Mouse (Mus musculus) neutrophil, adult 5-6 weeks (primary cell): Measurements from ENCODE around the gene Nkg7. TPM values are rescaled to one million over a fixed set of nuclear protein-coding genes. Genes with fewer than 3 reads are reported as not detected.
"Not testable (repeated sequence)": the region's sequence is repeated elsewhere in the genome, so short reads cannot be mapped to it uniquely, and the experiment has no call there.

Experiments used
- ATAC-seq: fragments of 151-379, 151-347 bp; 2 replicates; pipeline ENCODE4 v1.8.0; 2017; ENCODE audit warnings: mild to moderate bottlenecking, moderate TSS enrichment; ENCODE audit not compliant: insufficient number of reproducible peaks, poor library complexity, low FRiP score, severe bottlenecking; ENCODE audit errors: extremely low read depth
- total RNA-seq: library from RNA; stranded (forward); fragments of 200-1000 nt; gene quantifications from 2 replicates; pipeline ENCODE4 v1.2.3, GENCODE M21; 2017

Nkg7 gene
- 10.7 and 13.1 TPM in 2 replicates for total RNA-seq

DNA sequence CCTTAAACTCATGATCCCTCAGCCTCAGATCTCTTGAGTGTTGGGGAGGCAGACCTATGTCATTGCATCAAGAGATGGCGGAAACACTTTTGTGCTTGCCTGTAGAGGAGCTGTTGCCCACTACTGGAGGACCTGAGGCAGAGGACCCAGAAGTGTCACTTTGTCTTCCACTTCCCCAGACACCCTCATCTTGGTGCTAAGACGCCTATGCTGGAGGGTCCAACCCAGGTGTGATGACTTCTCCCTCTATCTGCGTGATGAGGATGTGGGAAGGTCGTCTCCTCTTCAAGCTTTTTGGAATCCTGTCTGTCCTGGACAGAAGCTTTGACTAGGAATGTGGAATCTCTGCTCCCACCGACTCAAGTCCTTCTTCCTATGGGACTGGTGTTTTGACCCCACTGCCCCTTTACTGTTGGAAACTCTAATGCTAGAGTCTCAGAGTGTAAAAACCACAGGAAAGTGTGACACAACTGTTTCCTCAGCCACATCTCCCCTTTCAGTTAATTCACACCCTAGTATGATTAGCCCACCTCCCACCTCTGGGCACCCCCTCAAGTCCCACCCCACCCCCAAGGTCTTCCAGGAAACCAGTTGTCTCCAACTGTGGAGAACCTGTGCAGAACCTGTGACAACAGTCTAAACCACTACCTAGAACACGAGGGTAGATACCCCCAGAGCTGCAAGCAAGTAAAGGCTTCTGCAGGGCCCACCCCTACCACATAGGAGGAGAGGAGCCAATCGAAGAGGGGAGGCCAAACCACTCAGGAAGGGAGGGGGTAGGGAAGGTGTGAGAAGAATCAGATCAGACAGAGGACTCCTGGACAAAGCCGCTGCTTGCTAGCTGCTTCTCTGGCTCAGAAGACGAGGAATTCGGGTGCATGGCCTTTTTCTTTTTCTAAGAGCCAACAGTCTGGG lies at the start of gene Nkg7:
TSS of gene Nkg7 (plus strand) at position 733 of the 915 bp plus-strand sequence.
- ATAC-seq: peak; percentile 31; the same call in 1 of the 2 replicates

DNA sequence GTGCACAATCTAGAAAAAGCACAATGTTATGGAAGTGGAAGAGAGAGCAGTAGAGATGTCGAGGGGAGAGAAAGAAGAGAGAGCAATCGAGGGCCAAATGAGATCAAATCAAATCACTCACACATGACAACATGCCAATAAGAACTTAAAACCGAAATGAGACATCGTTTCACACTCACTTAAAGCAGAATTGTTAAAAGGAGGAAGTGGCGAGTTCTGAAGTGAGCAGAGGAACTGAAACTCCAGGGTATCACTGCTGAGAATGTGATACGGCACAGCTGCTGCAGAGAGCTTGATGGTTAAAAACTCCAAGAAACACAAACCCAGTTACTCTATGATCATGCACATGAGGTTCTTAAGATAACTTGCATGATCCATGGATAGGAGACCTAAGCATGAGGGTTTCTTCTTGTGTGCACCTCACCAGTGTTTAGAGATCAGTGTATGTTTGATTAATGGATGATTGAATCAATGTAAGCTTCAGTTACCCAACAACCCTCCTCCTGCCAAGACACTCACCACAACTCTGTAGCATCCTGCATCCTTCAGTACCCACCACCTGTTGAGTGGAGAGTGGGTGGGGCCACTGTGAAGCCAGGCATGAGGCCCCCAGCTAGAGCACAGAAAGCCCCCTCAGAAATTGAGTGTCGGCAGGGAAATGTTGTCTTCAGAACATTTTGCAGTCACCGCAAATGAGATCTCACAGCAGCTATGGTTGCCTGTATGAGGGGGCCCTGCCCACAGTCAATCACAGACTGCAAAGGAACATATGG lies 44.3 kb upstream of the Nkg7 start:
- ATAC-seq: peak; percentile 89

DNA sequence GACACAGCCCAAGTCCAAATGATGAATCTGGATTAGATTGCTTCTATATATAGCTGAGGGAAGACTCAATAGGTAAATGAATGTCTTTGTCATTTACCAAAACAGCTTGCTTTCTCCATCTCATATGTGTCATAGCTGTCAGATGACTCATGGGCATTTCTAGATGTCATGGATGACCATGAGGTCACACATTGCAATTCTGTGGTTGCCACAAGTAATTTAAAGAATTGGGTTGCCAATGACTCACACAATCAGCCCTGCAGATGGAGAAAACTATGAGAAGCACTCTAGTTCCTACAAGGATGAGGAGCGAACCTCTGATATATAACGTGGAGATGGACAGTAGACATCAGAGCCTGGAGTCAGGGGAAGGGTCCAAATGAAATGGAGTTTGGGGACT lies 37.4 kb upstream of the Nkg7 start:
- ATAC-seq: no peak

DNA sequence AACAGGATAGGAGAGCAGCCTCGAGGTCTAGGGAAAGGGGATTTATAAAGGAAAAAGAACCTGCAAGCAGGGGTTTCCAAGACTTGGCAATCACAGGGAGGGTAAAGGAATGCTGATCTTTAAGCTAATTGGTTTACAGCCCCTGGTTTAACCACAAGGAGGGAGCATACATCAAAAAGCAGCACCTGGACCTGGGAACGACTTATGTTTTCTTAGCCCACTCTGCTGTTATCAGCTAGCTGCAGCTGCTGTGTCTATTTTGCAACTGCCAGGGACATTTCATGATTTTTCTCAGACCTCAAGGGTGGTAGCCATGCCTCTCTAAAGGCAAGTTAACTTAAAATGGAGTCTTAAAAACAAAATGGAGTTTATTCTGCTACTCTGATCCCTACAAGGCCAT lies 34.2 kb upstream of the Nkg7 start:
- no peak for ATAC-seq

DNA sequence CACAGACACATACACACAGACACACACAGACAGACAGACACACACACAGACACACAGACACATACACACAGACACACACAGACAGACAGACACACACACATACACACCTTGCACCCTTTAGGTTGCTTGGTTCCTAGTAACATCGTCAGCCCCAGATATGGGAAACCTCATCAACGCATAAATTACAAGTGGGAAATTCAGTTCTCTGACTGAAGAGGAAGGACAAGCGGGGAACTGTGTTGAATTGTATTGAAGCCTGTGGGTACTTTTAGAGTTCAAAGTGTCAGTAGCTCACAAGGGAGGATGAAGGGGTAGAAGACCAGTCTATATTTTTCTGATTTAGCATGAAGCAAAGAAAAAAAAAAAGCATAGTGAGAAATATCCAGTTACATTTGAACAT lies 29.3 kb upstream of the Nkg7 start:
- peak; percentile 25; the same call in 1 of the 2 replicates for ATAC-seq

DNA sequence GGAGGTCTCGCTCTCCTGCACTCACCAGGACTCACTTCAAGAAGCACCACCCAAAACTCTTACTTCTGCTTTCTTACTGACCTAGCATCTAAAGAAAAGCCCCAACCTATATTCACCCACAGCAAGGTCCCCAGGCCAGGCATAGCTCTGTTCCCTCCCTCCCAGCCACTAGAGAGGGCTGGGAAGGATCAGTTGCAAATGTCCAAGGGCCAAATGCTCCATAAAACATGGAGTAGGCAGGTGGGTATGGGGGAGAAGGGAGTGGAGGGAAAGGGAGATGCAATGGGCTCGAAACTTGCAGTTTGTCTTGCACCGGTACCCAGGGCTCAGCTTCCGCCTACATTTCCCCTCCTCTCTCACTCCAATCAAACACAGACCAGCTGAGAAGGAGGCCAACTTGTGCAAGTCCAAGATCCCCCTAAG lies 28.7 kb upstream of the Nkg7 start, which contains the start of gene Siglecg:
TSS of gene Siglecg (plus strand) at position 74 of the 423 bp plus-strand sequence.
- ATAC-seq: peak; percentile 82

DNA sequence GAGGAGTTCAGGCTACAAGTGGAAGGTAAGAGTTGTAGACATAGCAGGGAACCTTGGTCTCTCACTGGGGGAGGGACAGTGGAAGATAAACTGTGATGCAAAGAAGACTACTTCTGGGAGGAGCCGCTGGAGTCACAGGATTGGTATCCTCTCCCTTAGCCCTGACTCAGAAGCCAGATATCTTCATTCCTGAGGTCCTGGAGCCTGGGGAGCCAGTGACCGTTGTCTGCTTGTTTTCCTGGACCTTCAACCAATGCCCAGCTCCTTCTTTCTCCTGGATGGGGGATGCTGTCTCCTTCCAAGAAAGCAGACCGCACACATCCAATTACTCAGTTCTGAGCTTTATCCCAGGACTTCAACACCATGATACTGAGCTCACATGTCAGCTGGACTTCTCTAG lies 27.8 kb upstream of the Nkg7 start:
- no peak for ATAC-seq

DNA sequence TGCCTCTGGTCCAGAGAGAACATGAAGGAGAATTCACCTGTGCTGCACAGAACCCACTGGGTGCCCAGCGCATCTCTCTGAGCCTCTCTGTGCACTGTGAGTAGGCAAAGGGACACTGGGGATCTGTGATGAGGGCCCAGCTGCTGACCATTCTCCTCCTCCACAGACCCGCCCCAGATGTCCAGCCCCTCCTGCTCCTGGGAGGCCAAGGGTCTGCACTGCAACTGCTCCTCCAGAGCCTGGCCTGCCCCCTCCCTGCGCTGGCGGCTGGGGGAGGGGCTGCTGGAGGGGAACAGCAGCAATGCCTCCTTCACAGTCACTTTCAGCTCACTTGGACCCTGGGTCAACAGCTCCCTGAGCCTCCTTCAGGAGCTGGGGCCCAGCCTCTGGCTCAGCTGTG lies 25.1 kb upstream of the Nkg7 start:
- ATAC-seq: not testable (repeated sequence)

DNA sequence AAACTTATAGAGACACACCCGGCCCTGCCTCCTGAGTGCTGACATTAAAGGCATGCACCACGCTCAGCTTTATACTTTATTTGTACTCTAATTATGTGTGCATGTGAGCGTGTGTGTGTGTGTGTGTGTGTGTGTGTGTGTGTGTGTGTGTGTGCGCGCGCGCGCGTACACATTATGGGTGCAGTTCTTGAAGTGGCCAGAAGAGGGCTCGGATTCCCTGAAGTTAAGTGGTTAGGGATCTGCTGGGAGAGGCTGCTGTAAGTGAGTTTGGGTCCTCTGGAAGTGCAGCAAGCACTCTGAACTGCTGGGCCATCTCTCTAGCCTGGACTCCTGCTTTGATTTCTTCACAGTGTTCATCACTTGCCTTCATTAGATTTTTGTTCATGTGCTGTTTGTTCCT lies 19.6 kb upstream of the Nkg7 start:
- ATAC-seq: no peak

DNA sequence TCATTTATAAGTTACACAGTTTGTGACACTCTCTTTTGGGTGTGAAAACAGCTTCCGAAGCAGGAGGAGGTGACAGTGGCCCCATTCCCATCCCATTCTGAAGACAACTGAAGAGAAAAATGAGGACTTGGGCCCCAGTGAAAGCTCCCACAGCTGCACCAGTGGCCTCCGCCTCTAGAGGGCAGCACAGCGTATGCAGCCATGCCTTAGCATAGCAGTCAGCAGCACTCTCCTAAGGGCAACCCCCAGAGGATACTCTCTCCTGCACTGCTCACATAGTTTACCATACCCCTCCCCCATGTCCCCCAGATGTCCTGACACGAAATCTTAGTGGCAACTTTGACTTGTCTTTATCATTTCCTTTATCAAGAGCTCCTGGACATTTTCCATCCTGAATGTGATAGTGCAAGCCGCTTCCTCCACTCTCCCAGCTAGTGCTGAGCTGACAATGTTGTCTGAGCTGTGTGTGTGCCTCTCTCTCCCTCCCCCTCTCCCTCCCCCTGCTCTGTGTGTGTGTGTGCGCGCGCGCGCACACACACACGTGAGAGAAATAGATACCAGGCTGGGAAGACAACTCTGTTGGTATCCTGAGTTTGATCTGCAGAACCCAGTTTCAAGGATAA lies 13.8 kb upstream of the Nkg7 start:
- peak; percentile 98 for ATAC-seq

DNA sequence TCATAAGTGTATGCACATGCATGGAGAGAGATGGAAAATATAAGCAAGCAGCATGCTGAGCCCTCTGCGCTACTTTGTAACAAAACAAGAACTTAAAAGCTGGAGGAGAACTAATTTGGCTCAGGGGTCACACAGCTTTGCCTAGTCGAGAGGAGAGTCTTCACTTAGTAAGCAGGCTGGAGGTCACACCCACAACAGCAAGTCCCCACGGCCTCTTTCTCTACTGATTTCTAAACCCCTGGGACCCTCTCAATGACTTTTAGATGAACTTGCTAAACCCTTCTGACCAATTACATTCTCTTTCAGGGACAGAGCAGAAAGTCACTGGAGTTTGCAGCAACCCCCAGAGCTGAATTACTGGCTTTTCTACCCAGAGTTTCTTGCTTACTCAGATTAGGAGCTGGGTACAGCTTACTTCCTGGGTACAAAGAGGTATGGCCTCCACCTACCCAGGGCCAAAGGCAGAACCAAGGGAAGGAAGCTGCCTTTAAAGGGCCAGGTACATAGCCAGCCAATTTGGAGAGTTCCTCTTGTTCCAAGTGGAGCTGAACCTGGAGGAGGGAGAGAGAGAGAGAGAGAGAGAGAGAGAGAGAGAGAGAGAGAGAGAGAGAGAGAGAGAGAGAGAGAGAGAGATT lies 12.8 kb upstream of the Nkg7 start:
- no peak for ATAC-seq

DNA sequence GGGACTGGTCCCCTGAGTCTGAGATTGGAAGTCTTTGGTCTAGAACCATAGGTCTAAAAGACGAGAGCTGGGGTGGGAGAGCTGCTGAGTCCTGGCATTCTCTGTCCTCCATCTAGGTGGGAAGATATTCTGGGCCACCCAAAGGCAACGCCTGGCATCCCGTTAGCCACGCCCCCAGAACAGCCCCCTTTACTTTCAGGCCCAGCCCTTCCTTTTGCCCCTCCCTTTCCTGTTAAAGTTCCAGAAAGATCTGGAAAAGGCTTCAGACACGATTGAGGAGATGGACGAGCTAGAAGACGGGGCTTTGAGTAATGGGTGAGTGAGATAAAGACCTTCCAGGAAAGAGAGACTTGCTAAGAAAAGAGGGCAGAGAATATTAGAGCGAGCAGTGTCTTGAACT lies 9.5 kb upstream of the Nkg7 start, which contains the start of gene Lim2:
TSS of gene Lim2 (plus strand) at position 265 of the 400 bp plus-strand sequence.
- no peak for ATAC-seq

DNA sequence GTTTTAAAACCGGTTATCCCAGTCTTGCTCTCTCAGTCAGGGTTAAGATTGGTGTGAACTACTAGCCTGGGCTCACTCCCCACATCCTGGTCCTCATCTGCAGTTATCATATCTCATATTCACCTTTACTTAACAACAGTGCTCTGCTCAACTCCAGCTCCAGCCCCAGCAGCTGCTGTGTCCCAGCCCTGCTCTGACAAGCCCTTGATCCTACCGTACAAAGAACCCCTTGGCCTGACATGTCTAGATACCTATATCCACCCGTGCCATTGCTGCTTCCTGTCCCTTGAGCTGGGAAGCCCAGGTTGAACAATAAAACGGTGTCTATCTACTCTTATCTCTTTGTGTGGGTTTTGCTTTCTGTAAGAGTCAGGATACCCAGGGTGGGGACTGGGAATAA lies 7.4 kb upstream of the Nkg7 start:
- no peak for ATAC-seq

DNA sequence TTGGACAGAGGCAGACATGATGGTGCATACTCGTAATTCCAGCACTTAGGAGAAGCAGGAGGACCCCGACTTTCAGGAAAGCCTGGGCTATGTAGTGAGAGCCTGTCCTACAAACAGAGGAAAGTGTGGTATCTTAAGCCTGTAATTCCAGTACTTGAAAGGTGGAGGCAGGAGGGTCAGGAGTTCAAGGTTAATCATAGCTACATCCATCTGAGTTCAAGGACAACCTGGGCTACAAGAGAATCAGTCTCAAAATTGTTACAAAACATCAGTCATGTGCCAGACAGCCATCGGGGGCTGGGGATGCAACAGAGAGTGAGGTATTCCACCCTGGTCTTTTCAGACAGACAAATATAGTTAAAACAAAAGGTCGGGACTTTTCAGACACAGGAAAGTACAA lies 4.0 kb upstream of the Nkg7 start:
- ATAC-seq: no peak

DNA sequence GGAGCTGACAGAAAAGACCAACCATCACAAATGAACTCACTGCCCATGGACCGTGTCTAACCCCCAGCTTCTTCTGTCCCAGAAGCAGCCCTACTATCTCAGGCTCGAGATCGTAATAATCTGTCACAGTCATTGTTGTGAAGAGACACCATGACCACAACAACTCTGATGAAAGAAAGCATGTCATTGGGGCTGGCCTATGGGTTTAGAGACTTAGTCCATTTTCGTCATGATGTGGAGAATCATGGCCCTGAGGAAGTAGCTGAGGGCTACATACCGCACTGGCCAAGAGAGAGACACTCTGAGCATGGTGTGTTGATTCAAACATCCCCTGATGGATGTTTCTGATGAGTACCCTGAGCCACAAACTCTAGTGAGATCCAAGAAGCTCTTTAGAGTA lies 2.2 kb upstream of the Nkg7 start:
- ATAC-seq: no peak

DNA sequence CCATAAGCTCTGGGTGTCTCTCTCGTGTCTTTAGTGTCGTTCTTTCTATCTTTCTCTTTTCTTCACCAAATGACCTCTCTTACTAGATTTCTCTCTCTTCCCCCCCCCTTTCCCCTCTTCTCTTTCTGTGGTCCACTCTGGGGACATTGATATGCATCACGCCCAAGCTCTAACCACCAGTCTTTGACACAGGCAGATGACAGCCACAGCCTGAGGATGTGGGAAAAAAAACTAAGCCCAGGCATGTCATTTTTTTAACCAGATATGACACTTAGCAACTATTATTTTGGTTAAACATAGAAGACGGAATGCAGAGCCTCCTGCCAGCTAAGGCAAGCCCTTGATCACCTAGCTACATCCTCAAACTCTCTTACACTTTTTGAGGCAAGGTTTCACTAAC lies 1.7 kb downstream of the Nkg7 start:
- no peak for ATAC-seq

DNA sequence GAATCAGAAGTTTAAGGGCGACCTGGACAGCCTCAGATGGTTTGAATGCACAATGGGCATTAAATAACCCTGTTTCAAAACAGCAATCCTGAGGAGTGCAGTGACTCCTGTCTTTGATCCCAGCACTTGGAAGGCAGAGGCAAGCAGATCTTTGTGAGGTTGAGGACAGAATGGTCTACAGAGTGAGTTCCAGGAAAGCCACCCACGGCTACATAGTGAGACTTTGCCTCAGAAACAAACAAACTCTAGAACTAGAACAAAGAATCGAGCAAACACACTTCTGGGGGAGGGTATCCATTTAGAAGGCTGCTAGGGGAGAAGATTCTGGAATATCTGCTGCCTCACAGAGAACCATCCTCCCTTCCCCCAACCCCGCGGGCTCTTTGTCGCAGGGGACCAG lies 3.6 kb downstream of the Nkg7 start, which contains the start of gene Cldnd2:
TSS of gene Cldnd2 (plus strand) at position 301 of the 400 bp plus-strand sequence.
- no peak for ATAC-seq

DNA sequence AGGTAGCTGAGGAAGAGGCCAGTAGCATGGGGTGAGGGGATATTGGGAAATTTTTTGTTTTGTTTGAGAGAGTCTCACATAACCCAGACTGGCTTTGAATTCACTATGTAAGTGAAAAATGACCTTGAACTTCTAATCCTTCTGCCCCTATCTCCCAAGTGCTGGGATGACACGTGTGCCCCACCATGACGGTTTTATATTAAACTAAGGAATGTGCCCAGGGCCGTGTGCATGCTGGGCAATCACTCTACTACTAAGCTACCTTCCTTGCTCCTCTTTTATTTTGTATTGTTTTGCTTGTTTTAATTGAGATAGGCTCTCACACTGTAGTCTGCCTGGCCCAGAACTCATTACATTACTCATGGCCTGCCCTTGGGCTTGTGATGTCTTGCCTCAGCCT lies 4.2 kb downstream of the Nkg7 start:
- no peak for ATAC-seq

DNA sequence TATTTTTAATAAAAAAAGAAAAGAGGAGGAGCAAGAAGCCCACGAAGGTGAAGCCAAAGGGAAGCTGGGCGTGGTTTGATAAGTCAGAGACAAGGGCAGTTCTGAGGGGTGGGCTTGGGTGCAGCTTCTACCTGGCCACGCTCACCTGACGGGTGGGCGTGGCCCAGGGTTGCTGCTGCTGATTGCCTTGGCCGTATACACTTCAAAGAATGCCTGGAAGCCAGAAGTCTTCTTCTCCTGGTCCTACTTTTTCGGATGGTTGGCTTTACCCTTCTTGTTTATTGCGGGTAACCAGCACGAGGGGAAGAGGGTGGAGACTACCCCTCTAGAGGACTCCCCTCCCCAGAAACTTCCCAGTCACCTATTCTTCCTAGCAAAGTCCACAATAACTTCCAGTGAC lies 5.8 kb downstream of the Nkg7 start:
- ATAC-seq: no peak
